In genomic region chr6:25276221-25276620, GRCm38 (mm10) we compare ENCODE assay signal across 8 mouse cellular contexts.
DNase-seq lines count a peak whose midpoint lies in the region; ATAC-seq and TF ChIP-seq lines count a peak whose summit lies in the region.
"Had no signal": no experiment of that assay in that cellular context is flagged by ENCODE, and none has a peak within 500 bp of the region (broad histone marks: within the 10 kb centered on the region; RNA-seq: fewer than 3 reads in every experiment).

No protein-coding gene starts in this region.

- H3K9me3 ChIP-seq in kidney, embryonic 16.5 days (ENCODE audit: low read length) = no peaks in the 10 kb centered on the region
- no peaks in the 10 kb centered on the region for H3K9me3 ChIP-seq in E14TG2a.4 (ENCODE audit: low read length)
- H3K9me3 ChIP-seq: neural tube, embryonic 13.5 days had no signal

- peak; percentile 26 for DNase-seq in kidney, adult 11 months
- DNase-seq in R1 (ENCODE audit: low read depth, low spot score) = peak; percentile 41
- DNase-seq in heart, postnatal 36 days = peak; percentile 5 to 19
- DNase-seq in retina, postnatal 7 days (ENCODE audit: low read depth, low spot score) = peak; percentile 16

- H3K4me3 ChIP-seq in kidney, embryonic 16.5 days (ENCODE audit: low read length) = no peak overlapping the region
- H3K4me3 ChIP-seq in E14TG2a.4 (replicated peaks; ENCODE audit: low read length) = no peak overlapping the region
- H3K4me3 ChIP-seq: neural tube, embryonic 13.5 days had no signal

- H3K9ac ChIP-seq in kidney, embryonic 16.5 days (replicated peaks; ENCODE audit: low read length) = no peak overlapping the region
- H3K9ac ChIP-seq: neural tube, embryonic 13.5 days had no signal

- H3K4me2 ChIP-seq in kidney, embryonic 16.5 days (replicated peaks; ENCODE audit: low read depth, low read length) = no peak overlapping the region
- H3K4me2 ChIP-seq: neural tube, embryonic 13.5 days had no signal

- H3K36me3 ChIP-seq in kidney, embryonic 16.5 days (ENCODE audit: insufficient read depth, low read length) = no peaks in the 10 kb centered on the region
- no peaks in the 10 kb centered on the region for H3K36me3 ChIP-seq in E14TG2a.4 (ENCODE audit: insufficient read depth, low read length)
- H3K36me3 ChIP-seq: neural tube, embryonic 13.5 days had no signal

- ATAC-seq in kidney, embryonic 16.5 days (ENCODE audit: low FRiP score, low TSS enrichment) = no peak
- ATAC-seq in megakaryocyte-erythroid progenitor cell, adult 5-6 weeks (replicated peaks; ENCODE audit: low FRiP score, low TSS enrichment, poor library complexity, severe bottlenecking) = no peak

- no peaks in the 10 kb centered on the region for H3K27me3 ChIP-seq in kidney, embryonic 16.5 days (ENCODE audit: insufficient read depth, low read length)
- H3K27me3 ChIP-seq in E14TG2a.4 (ENCODE audit: insufficient read depth, low read length) = no peaks in the 10 kb centered on the region
- H3K27me3 ChIP-seq: neural tube, embryonic 13.5 days had no signal

- no peaks in the 10 kb centered on the region for H3K4me1 ChIP-seq in kidney, embryonic 16.5 days (ENCODE audit: insufficient read depth, low read length)
- H3K4me1 ChIP-seq in E14TG2a.4 (replicated peaks; ENCODE audit: low read depth, low read length) = no peaks in the 10 kb centered on the region

- WGBS in kidney, embryonic 16.5 days = 55% methylated on average over 2 of the region's 2 CpGs

- intact Hi-C loops in heart, postnatal 36 days (cut with DNase I) = loop anchor here (5.0 kb wide), 1 partner anchor 431 kb away; no protein-coding TSS in a partner anchor

- no peak overlapping the region for H3K27ac ChIP-seq in kidney, embryonic 16.5 days (ENCODE audit: low read length)
- H3K27ac ChIP-seq: neural tube, embryonic 13.5 days had no signal

- peak; percentile 72 for TF ChIP-seq CTCF in E14TG2a.4 (conservative IDR thresholded peaks at IDR 0.05; ENCODE audit: low read length)
